Mouse (Mus musculus) liver, embryonic 14.5 days (tissue): ENCODE measurements around the gene Dnajc2. TPM values are rescaled to one million over a fixed set of nuclear protein-coding genes. Genes with fewer than 3 reads are reported as not detected.
"Not testable (repeated sequence)": the region's sequence is repeated elsewhere in the genome, so short reads cannot be mapped to it uniquely, and the experiment has no call there.

Experiments
- ATAC-seq: fragments of 200-750 bp; cut with Nextera tagmentation; 2 replicates; pipeline ENCODE4 v1.8.0; 2017; ENCODE audit warnings: moderate number of reproducible peaks, mild to moderate bottlenecking, moderate library complexity; ENCODE audit not compliant: insufficient read depth
- DNase-seq, 3 experiments: peaks; one replicate each; pipeline ENCODE4 v3.0.0-alpha.2; 2012 to 2013; ENCODE audit warnings: low read depth in 3 of 3, low spot score in 3 of 3
- H3K27ac ChIP-seq: fragments of 300-500 bp; sonication (generic); 2 replicates; pipeline ENCODE4 v1.5.1; 2014; ENCODE audit warnings: moderate library complexity, mild to moderate bottlenecking, control low read depth, inconsistent platforms
- H3K27me3 ChIP-seq: fragments of 300-500 bp; sonication (generic); 2 replicates; pipeline ENCODE4 v1.6.1; 2014; ENCODE audit warnings: mild to moderate bottlenecking, low read length, moderate library complexity; ENCODE audit not compliant: control insufficient read depth, insufficient read depth
- H3K36me3 ChIP-seq: fragments of 300-500 bp; sonication (generic); replicated peaks from 2 replicates; pipeline ENCODE4 v1.6.1; 2014; ENCODE audit warnings: low read depth; ENCODE audit not compliant: control insufficient read depth, insufficient read depth
- H3K4me1 ChIP-seq, 2 experiments: fragments of 200-500 bp in 1 of 2; fragments of 300-500 bp in 1 of 2; sonication (generic) in 1 of 2; replicated peaks; 2 replicates each; pipeline ENCODE4 v1.6.1; 2012 to 2014; ENCODE audit warnings: antibody characterized with exemption in 1 of 2, inconsistent platforms in 1 of 2, low read length in 1 of 2; ENCODE audit not compliant: control insufficient read depth in 2 of 2, insufficient read depth in 2 of 2
- H3K4me2 ChIP-seq: fragments of 300-500 bp; sonication (generic); 2 replicates; pipeline ENCODE4 v1.6.1; 2014; ENCODE audit warnings: low read depth, mild to moderate bottlenecking, control low read depth, moderate library complexity
- H3K4me3 ChIP-seq, 2 experiments: fragments of 200-500 bp in 1 of 2; fragments of 300-500 bp in 1 of 2; sonication (generic) in 1 of 2; 2 replicates each; pipeline ENCODE4 v1.5.1; 2012 to 2014; ENCODE audit warnings: low read depth in 2 of 2, low read length in 2 of 2, mild to moderate bottlenecking in 2 of 2, control low read depth in 1 of 2, inconsistent platforms in 1 of 2, moderate library complexity in 1 of 2; ENCODE audit not compliant: insufficient read depth in 1 of 2
- H3K9ac ChIP-seq: fragments of 300-500 bp; sonication (generic); replicated peaks from 2 replicates; pipeline ENCODE4 v1.6.1; 2014; ENCODE audit warnings: mild to moderate bottlenecking, control low read depth, moderate library complexity
- H3K9me3 ChIP-seq: fragments of 300-500 bp; sonication (generic); 2 replicates; pipeline ENCODE4 v1.6.1; 2016; ENCODE audit warnings: low read length, mixed read lengths; ENCODE audit not compliant: control insufficient read depth
- CTCF ChIP-seq: IDR thresholded peaks from 2 replicates; pipeline ENCODE4 v1.5.1; 2016; ENCODE audit warnings: antibody characterized with exemption, low read depth, control low read depth
- EP300 ChIP-seq: IDR thresholded peaks from 2 replicates; pipeline ENCODE4 v1.6.1; 2016; ENCODE audit warnings: antibody characterized with exemption, low read depth
- WGBS: fragments of 180-500 bp; shearing (Covaris S2); extraction: QIAGEN DNeasy Blood & Tissue Kit; methylation state at CpG from one replicate; pipeline ENCODE4 v1.1.7; 2014; ENCODE audit not compliant: insufficient replicate concordance; 5-methylcytosine and 5-hydroxymethylcytosine counted together
- polyA plus RNA-seq, 2 experiments: library from polyadenylated mRNA; depleted of rRNA in 1 of 2; stranded (reverse) in 1 of 2; unstranded in 1 of 2; fragments of >200 nt; fragmentation: Nextera tagmentation in 1 of 2; extraction: Ambion mirVana in 1 of 2; gene quantifications; 2 replicates each; pipeline versions ENCODE4 v1.2.1 to v1.2.3; 2012 to 2014

The Dnajc2 gene
- polyA plus RNA-seq, 2 experiments: 14.5 to 31.4 TPM

DNA sequence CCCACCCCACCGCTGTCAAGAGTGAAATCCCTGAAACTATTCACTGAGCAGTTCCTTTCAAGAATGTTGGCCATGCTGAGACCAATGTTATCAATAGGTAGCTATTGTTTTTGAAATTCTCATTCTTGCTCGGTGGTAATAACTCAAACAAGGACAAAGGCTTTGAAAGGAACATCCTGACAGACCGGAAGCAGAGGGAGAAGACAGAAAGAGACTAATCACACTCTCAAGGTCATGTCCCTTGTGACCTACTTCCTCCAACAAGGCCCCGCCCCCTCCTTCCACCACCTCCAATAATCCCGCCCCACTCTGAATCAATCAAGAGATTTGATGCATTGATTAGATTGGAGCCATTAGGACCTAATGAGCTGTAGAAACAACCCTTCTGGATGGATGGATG lies 66.5 kb downstream of the Dnajc2 start:
- TF ChIP-seq EP300 (no peak), CTCF (no peak)

DNA sequence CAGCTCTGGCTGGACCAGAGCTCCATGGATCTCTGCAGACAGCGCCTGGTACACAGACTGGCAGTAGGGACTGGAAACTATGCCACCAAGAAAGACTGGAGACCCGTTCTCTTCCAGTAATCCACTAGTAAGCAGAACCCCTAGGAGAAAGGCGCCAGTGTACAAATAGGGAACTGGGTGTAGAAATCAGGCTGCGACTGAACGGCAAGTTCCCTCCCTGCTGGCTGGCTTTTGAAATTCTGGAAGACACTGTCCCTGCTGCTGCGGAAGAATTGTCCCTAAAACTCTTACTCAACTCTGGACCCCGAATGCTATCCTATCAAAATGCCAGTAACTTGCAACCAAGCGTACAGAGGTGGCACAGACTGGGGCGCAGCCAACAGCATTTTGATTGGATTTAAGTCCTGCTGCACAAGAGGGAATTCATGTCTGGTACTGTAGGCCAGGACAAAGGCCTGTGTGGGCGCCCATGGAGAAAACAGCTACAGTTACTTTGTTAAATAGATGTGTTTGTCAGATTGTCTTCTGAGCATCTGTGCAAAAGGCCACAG lies 67.8 kb downstream of the Dnajc2 start:
- 62% methylated on average over 10 of the region's 10 CpGs for WGBS
- H3K27ac ChIP-seq: no peak overlapping the region
- H3K4me1 ChIP-seq: no peaks in the 10 kb centered on the region
- DNase-seq: no peak
- H3K4me3 ChIP-seq: no peak overlapping the region
- H3K4me2 ChIP-seq: no peak overlapping the region
- ATAC-seq: no peak
- no peak for TF ChIP-seq EP300
- no peak for TF ChIP-seq CTCF
- no peaks in the 10 kb centered on the region for H3K9me3 ChIP-seq
- no peaks in the 10 kb centered on the region for H3K27me3 ChIP-seq
- no peaks in the 10 kb centered on the region for H3K36me3 ChIP-seq
- H3K9ac ChIP-seq: no peak overlapping the region

More for the DNA sequence above, 66.5 kb downstream of the Dnajc2 start:
- no peak overlapping the region for H3K27ac ChIP-seq
- H3K27me3 ChIP-seq: no peaks in the 10 kb centered on the region
- no peak overlapping the region for H3K4me2 ChIP-seq
- no peak overlapping the region for H3K4me3 ChIP-seq
- no peak for ATAC-seq
- no peak overlapping the region for H3K9ac ChIP-seq
- WGBS: 67% methylated on average over 5 of the region's 5 CpGs
- no peaks in the 10 kb centered on the region for H3K36me3 ChIP-seq
- H3K9me3 ChIP-seq: no peaks in the 10 kb centered on the region
- H3K4me1 ChIP-seq: no peaks in the 10 kb centered on the region
- no peak for DNase-seq

DNA sequence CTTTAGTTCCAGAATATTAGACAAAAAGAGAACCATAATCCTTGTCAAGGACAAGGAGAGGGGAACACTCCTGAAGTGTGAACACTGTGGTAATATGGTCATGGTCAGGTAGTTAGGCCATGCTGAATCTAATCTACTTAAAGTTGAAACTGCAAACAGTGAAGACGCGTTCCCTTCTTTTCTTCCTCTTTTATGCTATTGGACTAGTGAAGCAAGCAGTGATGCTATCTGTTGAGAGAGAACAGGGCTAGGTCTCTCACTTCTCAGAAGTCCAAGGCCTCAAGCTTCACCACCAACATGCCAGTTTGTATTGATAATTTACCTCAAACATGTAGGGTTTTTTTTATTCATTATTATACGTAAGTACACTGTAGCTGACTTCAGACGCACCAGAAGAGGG lies 70.6 kb downstream of the Dnajc2 start:
- Histone ChIP-seq H3K9me3 (no peaks in the 10 kb centered on the region), H3K27me3 (no peaks in the 10 kb centered on the region), H3K4me2 (no peak overlapping the region), H3K27ac (no peak overlapping the region), H3K4me3 (no peak overlapping the region), H3K4me1 (no peaks in the 10 kb centered on the region), H3K36me3 (no peaks in the 10 kb centered on the region), H3K9ac (no peak overlapping the region)
- no peak for TF ChIP-seq CTCF
- TF ChIP-seq EP300: no peak
- 50% methylated on average over 4 of the region's 4 CpGs for WGBS
- ATAC-seq (no peak), DNase-seq (no peak)

GRCm38 (mm10) chr5:21712127-21712715 lies 72.8 kb downstream of the Dnajc2 start:
- no peak for DNase-seq
- Histone ChIP-seq H3K4me2 (no peak overlapping the region), H3K9ac (no peak overlapping the region), H3K36me3 (no peaks in the 10 kb centered on the region), H3K27ac (no peak overlapping the region), H3K27me3 (no peaks in the 10 kb centered on the region), H3K9me3 (no peaks in the 10 kb centered on the region), H3K4me1 (no peaks in the 10 kb centered on the region), H3K4me3 (no peak overlapping the region)
- no peak for TF ChIP-seq CTCF
- TF ChIP-seq EP300: no peak
- no peak for ATAC-seq
- WGBS: 61% methylated on average over 13 of the region's 13 CpGs

GRCm38 (mm10) chr5:21708011-21708410 lies 77.0 kb downstream of the Dnajc2 start:
- H3K36me3 ChIP-seq, H3K4me2 ChIP-seq, H3K4me1 ChIP-seq, DNase-seq, ATAC-seq, H3K27ac ChIP-seq, H3K27me3 ChIP-seq, H3K4me3 ChIP-seq, H3K9me3 ChIP-seq, H3K9ac ChIP-seq: not testable (repeated sequence)
- WGBS: 71% methylated on average over 8 of the region's 8 CpGs

Other genes with a start within 250 kb of the Dnajc2 start
- 0.43 and 0.93 TPM in 2 replicates for gene Lrrc17, start 241.7 kb downstream of the Dnajc2 start, polyA plus RNA-seq (2012; rRNA removed)
- gene Lrrc17, start 241.7 kb downstream of the Dnajc2 start, polyA plus RNA-seq (2014; fragmentation: Nextera tagmentation; extraction: Ambion mirVana): 0.85 and 1.1 TPM in 2 replicates
- 0.08 and 0.14 TPM in 2 replicates for gene Fbxl13, start 139.6 kb downstream of the Dnajc2 start, polyA plus RNA-seq (2012; rRNA removed)
- 0.05 and 0.24 TPM in 2 replicates for gene Fbxl13, start 139.6 kb downstream of the Dnajc2 start, polyA plus RNA-seq (2014; fragmentation: Nextera tagmentation; extraction: Ambion mirVana)
- 7.2 and 9.0 TPM in 2 replicates for gene Armc10, start 139.4 kb downstream of the Dnajc2 start, polyA plus RNA-seq (2012; rRNA removed)
- 7.2 and 7.4 TPM in 2 replicates for gene Armc10, start 139.4 kb downstream of the Dnajc2 start, polyA plus RNA-seq (2014; fragmentation: Nextera tagmentation; extraction: Ambion mirVana)
- 1.3 TPM in 2 replicates for gene Napepld, start 83.9 kb downstream of the Dnajc2 start, polyA plus RNA-seq (2012; rRNA removed)
- 1.8 TPM in 2 replicates for gene Napepld, start 83.9 kb downstream of the Dnajc2 start, polyA plus RNA-seq (2014; fragmentation: Nextera tagmentation; extraction: Ambion mirVana)
- gene Pmpcb, start 48.1 kb downstream of the Dnajc2 start, polyA plus RNA-seq (2012; rRNA removed): 24.2 and 34.2 TPM in 2 replicates
- 47.9 and 48.8 TPM in 2 replicates for gene Pmpcb, start 48.1 kb downstream of the Dnajc2 start, polyA plus RNA-seq (2014; fragmentation: Nextera tagmentation; extraction: Ambion mirVana)
- 32.1 and 58.5 TPM in 2 replicates for gene Psmc2, start within 50 bp of the Dnajc2 start, polyA plus RNA-seq (2012; rRNA removed)
- gene Psmc2, start within 50 bp of the Dnajc2 start, polyA plus RNA-seq (2014; fragmentation: Nextera tagmentation; extraction: Ambion mirVana): 122 and 128 TPM in 2 replicates
- not detected in 2 replicates for gene Slc26a5, start 80.4 kb upstream of the Dnajc2 start, polyA plus RNA-seq (2012; rRNA removed)
- not detected in 2 replicates for gene Slc26a5, start 80.4 kb upstream of the Dnajc2 start, polyA plus RNA-seq (2014; fragmentation: Nextera tagmentation; extraction: Ambion mirVana)